Mouse (Mus musculus) layer of hippocampus, postnatal 25 days (tissue): ENCODE results near the gene Mfsd2b. TPM values are rescaled to one million over a fixed set of nuclear protein-coding genes. Genes with fewer than 3 reads are reported as not detected.

Experiments
- DNase-seq, 2 experiments: peaks; one replicate each; pipeline ENCODE4 v3.0.0; 2022; ENCODE audit warnings: mixed read lengths in 2 of 2, low spot score in 1 of 2; ENCODE audit errors: extremely low spot score in 1 of 2
- total RNA-seq, 2 experiments: library from RNA; stranded (reverse); gene quantifications; 2 replicates each; pipeline ENCODE4 v1.2.3; 2021

Mfsd2b gene
- total RNA-seq, 2 experiments from 2014 or later, result 0.34 to 1.2 TPM

DNA sequence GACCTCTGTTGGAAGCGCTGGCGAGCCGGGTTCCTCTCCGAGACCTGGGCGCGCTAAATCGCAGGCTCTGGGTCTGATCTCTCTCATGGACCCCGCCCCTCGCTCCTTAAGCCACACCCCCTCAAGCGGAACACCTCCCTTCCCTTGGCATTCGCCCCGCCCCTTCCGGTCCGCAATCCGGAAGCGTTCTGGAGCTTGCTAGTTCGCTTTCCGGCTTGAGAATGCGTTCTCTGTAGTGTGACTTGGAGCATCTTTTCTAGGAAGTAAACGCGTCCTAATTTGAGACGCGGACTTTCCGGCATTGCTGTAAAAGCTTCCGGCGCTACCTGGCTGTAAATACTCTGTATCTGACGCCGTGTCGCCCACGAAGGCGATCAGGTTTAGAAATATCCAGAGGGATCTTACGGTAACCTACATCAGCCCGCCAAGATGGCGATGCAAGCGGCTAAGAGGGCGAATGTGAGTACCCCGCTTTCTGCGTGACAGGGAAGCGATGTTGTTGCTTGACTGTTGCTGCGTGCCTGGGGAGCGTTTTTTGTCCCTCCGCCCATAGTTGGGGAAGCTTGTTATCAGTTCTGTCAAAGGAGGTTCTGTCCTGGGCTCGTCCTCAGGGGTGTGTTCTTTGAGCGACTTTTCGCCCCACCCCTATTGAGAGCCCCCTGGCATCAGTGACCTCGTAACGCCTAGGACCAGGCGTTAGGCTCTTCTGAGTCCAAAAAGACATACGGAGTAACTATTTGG is 56.6 kb downstream of the Mfsd2b start, which contains the start of gene Sf3b6:
Gene Sf3b6 (plus strand): TSS at position 184 of the 741 bp plus-strand sequence.
- DNase-seq, result peak; percentile 86 to 94

- DNase-seq, result no peak
Observed at GRCm38 (mm10) chr12:4816680-4817360, 57.3 kb downstream of the Mfsd2b start.

DNA sequence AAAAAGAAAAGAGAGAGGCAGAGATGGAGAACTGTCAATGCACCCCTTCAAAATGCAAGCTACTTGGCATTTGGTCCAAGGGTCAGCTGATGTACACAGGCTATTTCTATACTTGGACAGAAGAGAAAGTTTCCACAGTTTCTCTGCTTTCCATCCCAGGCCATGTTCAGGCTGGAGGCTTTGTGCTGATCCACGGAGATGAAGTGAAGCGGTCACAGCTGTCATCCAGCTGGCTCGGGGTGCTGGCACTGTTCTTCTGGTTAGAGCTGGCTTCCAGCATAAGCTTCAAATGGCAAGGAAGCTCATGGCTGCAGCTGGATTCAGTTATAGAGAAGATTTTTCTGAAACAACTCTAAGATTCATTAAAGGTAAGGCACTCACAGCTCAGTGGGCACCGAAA is 60.5 kb downstream of the Mfsd2b start:
- DNase-seq, result no peak

Other genes starting within 250 kb of the Mfsd2b start
- 1 to 10 TPM; 2.1 to 2.7 TPM for gene Fam228a, start 135.9 kb downstream of the Mfsd2b start, total RNA-seq
- 10 to 100 TPM; 13.0 to 13.5 TPM for gene Pfn4, start 105.3 kb downstream of the Mfsd2b start, total RNA-seq
- 10 to 100 TPM; 21.4 to 31.4 TPM for gene Fam228b, start 105.1 kb downstream of the Mfsd2b start, total RNA-seq
- gene Sf3b6, start 56.8 kb downstream of the Mfsd2b start, total RNA-seq, result 10 to 100 TPM; 84.2 to 86.0 TPM
- gene Fkbp1b, start 32.8 kb downstream of the Mfsd2b start, total RNA-seq, result 10 to 100 TPM; 69.9 to 71.8 TPM
- 10 to 100 TPM; 12.5 to 14.6 TPM for gene Wdcp, start 31.1 kb downstream of the Mfsd2b start, total RNA-seq
- 10 to 100 TPM; 39.9 to 42.2 TPM for gene Ubxn2a, start 33.3 kb upstream of the Mfsd2b start, total RNA-seq
- gene Atad2b, start 43.0 kb upstream of the Mfsd2b start, total RNA-seq, result 10 to 100 TPM; 28.1 to 36.0 TPM